11 mouse cellular contexts compared by ENCODE assay signal in genomic region chr9:43757972-43758965, GRCm38 (mm10). TPM values are rescaled to one million over a fixed set of nuclear protein-coding genes. Genes with fewer than 3 reads are reported as not detected.
DNase-seq lines count a peak whose midpoint lies in the region; ATAC-seq and TF ChIP-seq lines count a peak whose summit lies in the region.
"Had no signal": no experiment of that assay in that cellular context is flagged by ENCODE, and none has a peak within 500 bp of the region (broad histone marks: within the 10 kb centered on the region; RNA-seq: fewer than 3 reads in every experiment).

No protein-coding gene starts in this region.

- TF ChIP-seq EP300 in liver, embryonic 14.5 days (IDR thresholded peaks at IDR 0.05; ENCODE audit: low read depth), result no peak

- no peak for TF ChIP-seq CTCF in liver, embryonic 14.5 days (IDR thresholded peaks at IDR 0.05; ENCODE audit: low read depth)

- 66% methylated on average over 5 of the region's 5 CpGs for WGBS in hindbrain, embryonic 13.5 days
- WGBS in hindbrain, embryonic 11.5 days, result 71% methylated on average over 5 of the region's 5 CpGs
- 31% methylated on average over 5 of the region's 5 CpGs for WGBS in liver, embryonic 14.5 days (ENCODE audit: insufficient replicate concordance)

- no peaks in the 10 kb centered on the region for H3K27me3 ChIP-seq in hindbrain, embryonic 13.5 days
- no peaks in the 10 kb centered on the region for H3K27me3 ChIP-seq in hindbrain, embryonic 11.5 days (ENCODE audit: control insufficient read depth, insufficient read depth, low read length)
- H3K27me3 ChIP-seq in liver, embryonic 14.5 days (ENCODE audit: control insufficient read depth, insufficient read depth, low read length), result no peaks in the 10 kb centered on the region
- H3K27me3 ChIP-seq: limb, embryonic 15.5 days; neural tube, embryonic 12.5 days had no signal

- no peak for ATAC-seq in hindbrain, embryonic 13.5 days (ENCODE audit: low FRiP score)
- no peak for ATAC-seq in hindbrain, embryonic 11.5 days (ENCODE audit: low FRiP score)
- peak; percentile 50; the same call in 1 of the 2 replicates for ATAC-seq in liver, embryonic 14.5 days (ENCODE audit: insufficient read depth)
- ATAC-seq: forebrain, embryonic 16.5 days had no signal

- no peaks in the 10 kb centered on the region for H3K36me3 ChIP-seq in hindbrain, embryonic 13.5 days
- H3K36me3 ChIP-seq in hindbrain, embryonic 11.5 days (ENCODE audit: control insufficient read depth, insufficient read depth, low read length), result no peaks in the 10 kb centered on the region
- H3K36me3 ChIP-seq in liver, embryonic 14.5 days (replicated peaks; ENCODE audit: control insufficient read depth, insufficient read depth, low read depth), result no peaks in the 10 kb centered on the region
- H3K36me3 ChIP-seq: limb, embryonic 15.5 days; neural tube, embryonic 12.5 days had no signal

- peak; percentile 74 for DNase-seq in adrenal gland, adult 2 months
- no peak for DNase-seq in adrenal gland, postnatal 4 days (ENCODE audit: low spot score in 2 of 2)
- DNase-seq in hindbrain, embryonic 11.5 days (ENCODE audit: low spot score), result no peak
- peak; percentile 74 for DNase-seq in kidney, adult 18-20 months
- DNase-seq in liver, embryonic 14.5 days (ENCODE audit: low read depth in 3 of 3, low spot score in 3 of 3), result no peak
- DNase-seq in embryo, embryonic 11 days, result no peak
- no peak for DNase-seq in frontal cortex, postnatal 36 days (ENCODE audit: low spot score in 2 of 2)

- no peak overlapping the region; the same call in 1 of the 2 replicates for H3K9ac ChIP-seq in hindbrain, embryonic 13.5 days
- no peak overlapping the region for H3K9ac ChIP-seq in hindbrain, embryonic 11.5 days (ENCODE audit: low read depth, low read length)
- H3K9ac ChIP-seq in liver, embryonic 14.5 days (replicated peaks), result no peak overlapping the region
- H3K9ac ChIP-seq: limb, embryonic 15.5 days; neural tube, embryonic 12.5 days had no signal

- no peak overlapping the region for H3K4me3 ChIP-seq in hindbrain, embryonic 13.5 days
- H3K4me3 ChIP-seq in hindbrain, embryonic 11.5 days (ENCODE audit: low read depth, low read length), result no peak overlapping the region
- H3K4me3 ChIP-seq in liver, embryonic 14.5 days (ENCODE audit: insufficient read depth in 1 of 2, low read depth in 2 of 2, low read length in 2 of 2), result no peak overlapping the region
- H3K4me3 ChIP-seq: limb, embryonic 15.5 days; neural tube, embryonic 12.5 days had no signal

- H3K9me3 ChIP-seq in hindbrain, embryonic 13.5 days, result no peaks in the 10 kb centered on the region
- no peaks in the 10 kb centered on the region for H3K9me3 ChIP-seq in hindbrain, embryonic 11.5 days (ENCODE audit: control insufficient read depth, low read length)
- H3K9me3 ChIP-seq in liver, embryonic 14.5 days (ENCODE audit: control insufficient read depth, low read length), result no peaks in the 10 kb centered on the region
- H3K9me3 ChIP-seq: limb, embryonic 15.5 days; neural tube, embryonic 12.5 days had no signal

- peak overlapping the region; percentile 30; the same call in 1 of the 2 replicates for H3K27ac ChIP-seq in hindbrain, embryonic 13.5 days
- no peak overlapping the region for H3K27ac ChIP-seq in hindbrain, embryonic 11.5 days (ENCODE audit: low read depth, low read length)
- no peak overlapping the region; the same call in 1 of the 2 replicates for H3K27ac ChIP-seq in liver, embryonic 14.5 days
- H3K27ac ChIP-seq: limb, embryonic 15.5 days; neural tube, embryonic 12.5 days had no signal

- peaks cover 94% of the 10 kb centered on the region for H3K4me1 ChIP-seq in hindbrain, embryonic 13.5 days (replicated peaks)
- H3K4me1 ChIP-seq in hindbrain, embryonic 11.5 days (replicated peaks; ENCODE audit: control insufficient read depth, insufficient read depth, low read length), result peaks cover 24% of the 10 kb centered on the region
- H3K4me1 ChIP-seq in liver, embryonic 14.5 days (replicated peaks; ENCODE audit: control insufficient read depth in 2 of 2, insufficient read depth in 2 of 2, low read length in 1 of 2), result peaks cover 0 to 10% of the 10 kb centered on the region in 2 experiments; a peak in 2 of 4 replicates

- H3K4me2 ChIP-seq in hindbrain, embryonic 13.5 days, result no peak overlapping the region
- H3K4me2 ChIP-seq in hindbrain, embryonic 11.5 days (replicated peaks; ENCODE audit: low read depth, low read length), result no peak overlapping the region
- peak overlapping the region; percentile 37 for H3K4me2 ChIP-seq in liver, embryonic 14.5 days (ENCODE audit: low read depth)
- H3K4me2 ChIP-seq: limb, embryonic 15.5 days; neural tube, embryonic 12.5 days had no signal

RNA-seq across cellular contexts. Expression of gene Nectin1, which starts 14.5 kb away (rescaled TPM):
- 10 to 100 TPM; 24.4 to 50.2 TPM for total RNA-seq in adrenal gland, adult 2 months (2021)
- polyA plus RNA-seq in adrenal gland, adult 2 months (2012; rRNA removed), result 27.7 and 29.3 TPM in 2 replicates
- total RNA-seq in adrenal gland, postnatal 4 days (2021), result 10 to 100 TPM; 22.0 to 22.5 TPM
- 13.6 and 13.8 TPM in 2 replicates for polyA plus RNA-seq in hindbrain, embryonic 13.5 days (2015; fragmentation: Nextera tagmentation; extraction: Ambion mirVana)
- 8.5 and 10.9 TPM in 2 replicates for polyA plus RNA-seq in hindbrain, embryonic 11.5 days (2014; fragmentation: Nextera tagmentation; extraction: Ambion mirVana)
- polyA plus RNA-seq in liver, embryonic 14.5 days (2012; rRNA removed), result 1.2 and 1.5 TPM in 2 replicates
- 1.1 and 1.5 TPM in 2 replicates for polyA plus RNA-seq in liver, embryonic 14.5 days (2014; fragmentation: Nextera tagmentation; extraction: Ambion mirVana)

Comparison
In these comparisons a context has a peak if more than half of its experiments do, and no peak if none do; other contexts are left out.
1. DNase-seq: peak in adrenal gland, adult 2 months (single experiment) and kidney, adult 18-20 months (single experiment); none in adrenal gland, postnatal 4 days (0 of 2), hindbrain, embryonic 11.5 days (single experiment), liver, embryonic 14.5 days (0 of 3), embryo, embryonic 11 days (single experiment) and frontal cortex, postnatal 36 days (0 of 2).